Mouse (Mus musculus) MEL-GATA-1-ER (cell line): ENCODE measurements around the gene Cacna1e.

ENCODE experiments used
- DNase-seq: peaks from one replicate; pipeline ENCODE4 v3.0.0-alpha.2; 2012; ENCODE audit warnings: low read depth; ENCODE audit errors: extremely low read depth

The Cacna1e gene

GRCm38 (mm10) chr1:154786243-154786669 lies 98.0 kb downstream of the Cacna1e start:
- DNase-seq = peak; percentile 64

GRCm38 (mm10) chr1:154784862-154785261 lies 99.4 kb downstream of the Cacna1e start:
- no peak for DNase-seq

GRCm38 (mm10) chr1:154783521-154783920 lies 100.8 kb downstream of the Cacna1e start:
- no peak for DNase-seq

GRCm38 (mm10) chr1:154779908-154780514 lies 104.3 kb downstream of the Cacna1e start:
- DNase-seq = no peak

- no peak for DNase-seq
Observed at GRCm38 (mm10) chr1:154776344-154776743, 108.0 kb downstream of the Cacna1e start.

GRCm38 (mm10) chr1:154774468-154774867 lies 109.8 kb downstream of the Cacna1e start:
- DNase-seq = no peak

GRCm38 (mm10) chr1:154771111-154771510 lies 113.2 kb downstream of the Cacna1e start:
- no peak for DNase-seq

GRCm38 (mm10) chr1:154770542-154770941 lies 113.8 kb downstream of the Cacna1e start:
- DNase-seq = no peak

- DNase-seq = no peak
Observed at GRCm38 (mm10) chr1:154763132-154763531, 121.2 kb downstream of the Cacna1e start.

GRCm38 (mm10) chr1:154752081-154752480 lies 132.2 kb downstream of the Cacna1e start:
- no peak for DNase-seq

- DNase-seq = no peak
Observed at GRCm38 (mm10) chr1:154748531-154748930, 135.8 kb downstream of the Cacna1e start.

- DNase-seq = no peak
Observed at GRCm38 (mm10) chr1:154745241-154745640, 139.1 kb downstream of the Cacna1e start.

- no peak for DNase-seq
Observed at GRCm38 (mm10) chr1:154730411-154730961, 153.8 kb downstream of the Cacna1e start.

- DNase-seq = peak; percentile 1
Observed at GRCm38 (mm10) chr1:154729269-154729980, 154.9 kb downstream of the Cacna1e start.

GRCm38 (mm10) chr1:154728682-154729081 lies 155.6 kb downstream of the Cacna1e start:
- no peak for DNase-seq

GRCm38 (mm10) chr1:154727696-154728095 lies 156.6 kb downstream of the Cacna1e start:
- no peak for DNase-seq

- DNase-seq = no peak
Observed at GRCm38 (mm10) chr1:154726361-154727161, 157.7 kb downstream of the Cacna1e start.

- no peak for DNase-seq
Observed at GRCm38 (mm10) chr1:154725356-154726320, 158.7 kb downstream of the Cacna1e start.

GRCm38 (mm10) chr1:154723537-154724286 lies 160.6 kb downstream of the Cacna1e start:
- no peak for DNase-seq

GRCm38 (mm10) chr1:154723078-154723477 lies 161.2 kb downstream of the Cacna1e start:
- no peak for DNase-seq
